Mouse (Mus musculus): ENCODE results near the gene Mob1b.

Gene Mob1b

GRCm38 (mm10) chr5:88720116-88721002, at the start of gene Mob1b:
Gene Mob1b (plus strand): TSS chr5:88720855.
- DNase-seq (ENCODE audit: low read depth, low spot score): peak; percentile 76

DNA sequence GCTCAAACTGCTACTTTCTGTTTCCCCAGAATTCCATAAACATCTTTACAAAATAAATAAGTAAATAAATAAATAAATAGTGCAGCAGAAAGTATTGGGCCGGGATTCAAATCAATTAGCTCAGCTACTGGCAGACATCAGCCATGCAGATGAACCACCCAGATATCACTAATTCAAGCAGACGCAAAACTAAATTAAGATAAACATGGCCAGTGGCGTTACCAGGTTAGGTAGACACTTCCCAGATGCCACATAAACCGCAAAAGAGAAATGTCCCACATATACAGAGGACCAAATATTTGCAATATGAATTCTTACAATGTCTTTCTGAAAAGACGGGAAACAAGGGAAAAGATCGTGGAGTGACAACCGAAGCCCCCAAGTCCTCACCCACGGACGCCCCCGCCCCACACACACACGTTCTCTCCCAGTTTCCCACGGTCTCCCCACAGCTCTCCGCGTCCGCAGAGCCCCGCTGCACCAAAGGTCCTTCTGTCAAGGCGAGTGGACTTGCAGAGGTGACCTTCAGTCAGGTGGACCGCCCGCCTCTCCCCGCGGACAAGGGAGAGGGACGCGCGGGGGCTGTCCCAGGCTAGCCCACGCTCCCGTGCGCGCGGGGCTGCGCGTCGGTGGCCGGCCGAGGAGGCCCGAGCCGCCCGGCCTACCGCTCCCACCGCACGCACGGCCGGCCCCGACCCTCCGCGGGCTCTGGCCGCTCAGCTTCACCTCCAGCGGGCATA, 45.8 kb upstream of the Mob1b start:
- no peak for DNase-seq (ENCODE audit: low read depth, low spot score)

- peak; percentile 78 for DNase-seq (ENCODE audit: low read depth, low spot score)
Measured at GRCm38 (mm10) chr5:88675443-88676387, 44.9 kb upstream of the Mob1b start, which contains the start of gene Grsf1. Gene Grsf1 (minus strand): TSS chr5:88676171.

DNA sequence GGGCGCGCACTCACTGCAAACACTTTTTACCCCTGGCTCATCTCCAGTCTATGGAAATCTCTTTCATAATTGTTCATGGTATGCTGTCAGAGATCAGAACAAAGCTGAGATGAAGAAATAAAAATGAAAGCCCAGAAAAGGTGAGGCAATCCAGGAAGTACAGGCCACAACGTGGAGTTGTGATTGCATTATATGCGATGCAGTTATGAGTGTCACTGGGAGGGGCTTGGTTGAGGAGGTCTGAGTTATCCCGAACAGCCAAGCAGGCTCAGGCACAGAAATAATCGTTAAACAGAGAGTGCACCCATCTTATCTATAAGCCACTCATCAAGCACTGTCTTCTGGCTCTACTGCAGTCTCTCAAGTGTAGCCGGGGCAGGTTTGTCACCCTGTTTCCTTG, 41.7 kb upstream of the Mob1b start:
- no peak for DNase-seq (ENCODE audit: low read depth, low spot score)

GRCm38 (mm10) chr5:88679341-88679740, 41.3 kb upstream of the Mob1b start:
- DNase-seq (ENCODE audit: low read depth, low spot score): no peak

DNA sequence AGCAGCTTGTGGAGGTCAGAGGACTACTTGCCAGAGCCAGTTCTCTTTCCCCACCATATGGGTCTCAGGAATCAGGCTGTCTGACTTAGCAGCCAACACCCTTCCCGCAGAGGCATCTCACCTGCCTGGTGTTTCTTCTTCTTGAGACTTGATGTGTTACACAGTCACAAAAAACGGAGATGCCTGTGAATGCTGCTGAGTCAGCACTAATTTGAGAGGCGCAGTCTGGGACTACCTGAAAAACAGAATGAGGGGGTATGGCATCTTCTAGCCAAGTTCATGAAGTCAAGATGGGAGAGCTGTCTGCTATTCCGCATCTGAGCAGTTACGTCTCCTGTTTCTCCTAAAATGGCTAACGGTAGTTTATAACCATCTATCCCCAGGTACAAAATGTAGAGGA, 40.1 kb upstream of the Mob1b start:
- no peak for DNase-seq (ENCODE audit: low read depth, low spot score)

DNA sequence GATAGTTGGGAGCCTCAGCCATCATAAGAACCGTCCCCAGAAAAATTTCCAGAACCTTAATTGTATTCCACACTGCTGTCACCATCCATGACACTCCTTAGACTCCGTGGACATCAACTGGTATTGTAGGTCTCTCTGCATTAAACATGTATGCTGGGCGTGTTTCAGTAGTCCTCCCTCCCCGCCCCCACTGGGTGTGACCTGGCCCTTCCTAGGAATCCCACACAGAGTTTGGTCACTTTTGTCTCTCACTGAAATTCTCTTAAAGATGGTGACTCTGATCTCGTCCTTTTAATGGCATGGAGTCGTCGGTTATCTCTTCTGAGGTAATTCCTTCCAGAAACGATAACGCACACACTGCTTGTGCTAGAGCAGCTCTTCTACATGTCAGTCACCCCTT, 36.9 kb upstream of the Mob1b start:
- no peak for DNase-seq (ENCODE audit: low read depth, low spot score)

- DNase-seq (ENCODE audit: low read depth, low spot score): no peak
Measured at GRCm38 (mm10) chr5:88684226-88684625, 36.4 kb upstream of the Mob1b start.

GRCm38 (mm10) chr5:88685306-88685705, 35.3 kb upstream of the Mob1b start:
- DNase-seq (ENCODE audit: low read depth, low spot score): no peak

DNA sequence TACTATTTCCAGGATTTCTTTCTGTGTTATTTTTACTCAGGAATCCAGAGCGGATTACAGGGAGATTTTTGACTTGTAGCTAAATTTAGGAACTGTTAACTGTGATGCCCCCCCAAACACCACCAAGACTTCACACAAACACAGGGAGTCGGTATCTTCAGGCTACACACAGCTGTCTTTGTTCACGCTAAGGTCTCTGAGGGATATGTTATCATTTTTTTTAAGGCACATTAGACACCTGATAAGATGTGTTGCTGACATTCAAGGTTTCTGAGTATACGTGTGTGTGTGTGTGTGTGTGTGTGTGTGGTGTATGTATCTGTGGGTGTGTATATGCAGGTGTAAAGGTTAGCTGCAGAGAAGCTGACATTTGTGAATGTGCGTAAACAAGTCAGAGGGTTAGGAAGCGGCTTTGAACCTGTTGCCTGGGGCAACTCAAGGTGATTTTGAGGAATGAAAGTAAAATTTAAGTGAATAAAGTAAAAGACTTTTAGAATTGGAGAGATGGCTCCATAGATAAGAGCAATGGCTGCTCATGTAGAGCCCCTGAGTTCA, 34.8 kb upstream of the Mob1b start:
- no peak for DNase-seq (ENCODE audit: low read depth, low spot score)

DNA sequence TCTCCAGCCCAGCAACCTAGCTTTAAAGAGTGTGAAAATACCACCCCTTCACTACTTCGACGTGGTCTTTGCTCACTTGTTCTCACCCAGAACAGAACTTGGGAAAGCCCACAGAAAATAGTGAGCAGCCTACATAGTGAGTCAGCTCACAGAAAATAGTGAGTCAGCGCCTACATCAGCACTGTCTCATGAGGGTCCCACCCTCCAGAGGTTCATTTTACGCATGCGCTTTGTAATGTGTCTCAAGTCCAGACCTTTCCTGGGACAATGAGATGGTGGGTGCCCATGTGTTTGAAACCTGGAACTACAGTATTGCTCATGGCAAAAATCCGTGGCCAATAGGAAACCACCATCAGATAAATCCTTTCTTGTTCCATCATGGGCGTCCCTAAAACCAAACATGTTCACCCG, 32.7 kb upstream of the Mob1b start:
- no peak for DNase-seq (ENCODE audit: low read depth, low spot score)

- DNase-seq (ENCODE audit: low read depth, low spot score): peak; percentile 83
Measured at GRCm38 (mm10) chr5:88688583-88689187, 32.0 kb upstream of the Mob1b start.

DNA sequence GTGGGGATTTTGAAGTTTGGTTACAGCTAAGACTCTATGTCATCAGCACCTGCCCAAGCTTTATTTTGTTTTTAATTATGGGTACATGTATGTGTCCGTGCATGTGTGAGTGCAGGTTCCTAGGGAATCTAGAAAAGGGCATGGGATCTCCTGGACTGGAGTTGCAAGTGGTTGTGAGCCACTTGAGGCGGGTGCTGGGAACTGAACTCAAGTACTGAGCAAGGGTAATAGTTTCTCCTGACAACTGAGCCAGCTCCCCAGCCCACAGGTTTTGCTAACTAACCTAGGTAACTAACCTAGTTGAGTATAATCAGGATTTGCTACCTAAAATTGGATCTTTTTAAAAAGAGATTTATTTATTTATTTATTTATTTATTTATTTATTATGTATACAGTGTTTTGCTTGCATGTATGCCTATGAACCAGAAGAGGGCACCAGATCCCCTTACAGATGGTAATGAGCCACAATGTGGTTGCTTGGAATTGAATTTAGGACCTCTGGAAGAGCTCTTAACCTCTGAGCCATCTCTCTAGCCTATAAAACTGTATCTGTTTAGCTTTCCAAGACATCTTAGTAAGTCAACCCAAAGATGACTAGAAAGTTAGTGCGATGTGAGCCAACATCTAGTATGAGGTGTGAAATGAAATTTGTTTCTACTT, 31.2 kb upstream of the Mob1b start:
- no peak for DNase-seq (ENCODE audit: low read depth, low spot score)

- no peak for DNase-seq (ENCODE audit: low read depth, low spot score)
Measured at GRCm38 (mm10) chr5:88690681-88691505, 29.8 kb upstream of the Mob1b start.

GRCm38 (mm10) chr5:88691506-88692095, 29.1 kb upstream of the Mob1b start:
- no peak for DNase-seq (ENCODE audit: low read depth, low spot score)

DNA sequence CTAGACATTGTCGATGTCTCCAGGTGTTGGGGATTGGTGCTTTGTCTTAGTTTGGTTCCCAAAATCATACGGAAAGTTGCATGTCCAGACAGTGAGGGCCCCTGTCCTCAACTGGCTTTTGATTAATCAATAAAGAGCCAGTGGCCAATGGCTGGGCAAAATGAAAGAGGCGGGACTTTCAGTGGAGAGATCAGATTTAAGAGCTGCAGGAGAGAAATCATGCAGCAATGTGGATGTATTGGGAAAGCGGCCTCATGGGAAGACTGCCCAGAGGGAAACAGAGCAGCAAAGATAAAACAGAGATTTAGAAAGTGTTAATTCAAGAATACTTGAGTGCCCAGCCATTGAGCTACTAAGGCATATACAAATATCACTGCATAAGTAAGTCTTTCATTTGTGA, 28.1 kb upstream of the Mob1b start:
- DNase-seq (ENCODE audit: low read depth, low spot score): no peak

DNA sequence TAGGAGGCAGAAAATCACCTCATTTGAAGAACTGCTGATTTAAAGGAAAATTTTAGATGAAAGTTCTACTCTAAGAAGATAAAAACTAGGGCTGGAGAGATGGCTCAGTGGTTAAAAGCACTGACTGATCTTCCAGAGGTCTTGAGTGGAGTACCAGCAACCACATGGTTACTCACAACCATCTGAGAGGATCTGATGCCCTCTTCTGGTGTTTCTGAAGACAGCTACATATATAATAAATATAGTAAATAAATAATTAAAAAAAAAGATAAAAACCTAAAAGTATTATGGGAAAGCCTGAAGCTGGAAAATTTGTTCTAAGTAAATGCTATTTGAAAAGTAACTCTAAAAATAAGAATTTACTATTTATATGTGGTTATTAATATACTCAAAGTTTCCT, 27.6 kb upstream of the Mob1b start:
- no peak for DNase-seq (ENCODE audit: low read depth, low spot score)

DNA sequence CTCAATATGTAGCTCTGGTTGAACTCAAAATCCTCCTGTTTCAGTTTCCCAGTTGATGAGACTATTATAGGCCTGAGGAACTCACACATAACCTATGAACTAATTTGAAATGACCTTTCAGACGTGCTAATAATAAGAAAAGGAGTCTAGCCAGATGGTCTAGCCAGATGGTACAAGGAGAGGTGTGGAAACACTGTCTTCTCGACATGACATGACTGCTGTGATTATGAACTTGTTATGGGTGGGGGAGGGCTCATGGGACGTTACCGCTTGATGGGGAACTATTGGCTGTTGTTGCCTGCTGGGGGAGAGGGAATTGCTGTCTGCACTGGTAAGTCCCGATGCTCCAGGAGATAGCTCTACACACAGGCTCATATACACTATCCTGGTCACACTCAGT, 23.4 kb upstream of the Mob1b start:
- DNase-seq (ENCODE audit: low read depth, low spot score): no peak

DNA sequence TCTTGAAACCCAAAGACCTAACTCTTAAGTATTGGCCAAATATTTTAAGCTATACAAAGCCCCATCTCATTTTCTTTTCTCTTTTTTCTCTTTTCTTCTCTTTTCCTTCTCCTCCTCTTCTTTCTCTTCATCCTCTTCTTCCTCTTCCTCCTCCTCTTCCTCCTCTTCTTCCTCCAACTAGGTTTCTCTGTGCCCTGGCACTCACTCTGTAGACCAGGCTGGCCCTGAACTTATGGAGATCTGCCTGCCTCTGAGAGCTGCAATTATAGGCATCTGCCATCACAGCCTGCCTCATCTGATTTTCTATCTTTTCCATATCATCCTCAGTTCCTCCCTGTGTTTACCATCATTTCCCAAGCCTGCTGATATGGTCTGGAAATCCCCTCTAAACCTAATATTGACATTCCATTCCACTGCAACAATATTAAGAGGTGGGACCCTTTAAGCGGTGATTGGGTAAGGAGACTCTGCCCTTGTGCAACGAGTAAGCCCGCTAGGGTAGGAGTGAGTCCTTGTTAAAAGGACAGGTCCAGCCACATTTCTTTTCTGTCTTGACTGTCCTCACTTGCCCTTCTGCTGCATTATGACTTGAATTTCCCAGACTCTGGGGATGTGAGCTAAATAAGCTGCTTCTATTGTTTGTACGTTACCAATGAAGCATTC, 21.3 kb upstream of the Mob1b start:
- no peak for DNase-seq (ENCODE audit: low read depth, low spot score)

All from WW6 (cell line).